Mouse (Mus musculus) midbrain, postnatal 0 days (tissue): ENCODE data around the gene Ccdc149. TPM values are rescaled to one million over a fixed set of nuclear protein-coding genes. Genes with fewer than 3 reads are reported as not detected.

Experiments used
- ATAC-seq: fragments of 200-750 bp; cut with Nextera tagmentation; 2 replicates; pipeline ENCODE4 v1.8.0; 2017; ENCODE audit warnings: moderate number of reproducible peaks, mild to moderate bottlenecking, moderate TSS enrichment, moderate library complexity; ENCODE audit not compliant: low FRiP score
- DNase-seq: peaks from one replicate; pipeline ENCODE4 v3.0.0-alpha.2; 2015; ENCODE audit warnings: low spot score
- H3K27ac ChIP-seq: fragments of 300-500 bp; sonication (generic); 2 replicates; pipeline ENCODE4 v1.5.1; 2014; ENCODE audit warnings: low read depth, mild to moderate bottlenecking, low read length, mixed read lengths
- H3K27me3 ChIP-seq: fragments of 300-500 bp; sonication (generic); 2 replicates; pipeline ENCODE4 v1.6.1; 2014; ENCODE audit warnings: low read length, control low read depth, mixed read lengths; ENCODE audit not compliant: insufficient read depth
- H3K36me3 ChIP-seq: fragments of 300-500 bp; sonication (generic); 2 replicates; pipeline ENCODE4 v1.6.1; 2014; ENCODE audit warnings: low read length, control low read depth, mixed read lengths; ENCODE audit not compliant: insufficient read depth
- H3K4me1 ChIP-seq: fragments of 300-500 bp; sonication (generic); 2 replicates; pipeline ENCODE4 v1.6.1; 2014; ENCODE audit warnings: mild to moderate bottlenecking, control low read depth, antibody characterized with exemption, low read length, mixed read lengths; ENCODE audit not compliant: insufficient read depth
- H3K4me2 ChIP-seq: fragments of 300-500 bp; sonication (generic); 2 replicates; pipeline ENCODE4 v1.6.1; 2014; ENCODE audit warnings: low read depth, mild to moderate bottlenecking, low read length, mixed read lengths; ENCODE audit not compliant: poor library complexity, severe bottlenecking
- H3K4me3 ChIP-seq: fragments of 300-500 bp; sonication (generic); 2 replicates; pipeline ENCODE4 v1.5.1; 2014; ENCODE audit warnings: low read depth, mild to moderate bottlenecking, low read length, moderate library complexity
- H3K9ac ChIP-seq: fragments of 300-500 bp; sonication (generic); replicated peaks from 2 replicates; pipeline ENCODE4 v1.6.1; 2014; ENCODE audit warnings: mild to moderate bottlenecking, low read length, moderate library complexity, mixed read lengths; ENCODE audit not compliant: poor library complexity, severe bottlenecking
- H3K9me3 ChIP-seq: fragments of 300-500 bp; sonication (generic); 2 replicates; pipeline ENCODE4 v1.6.1; 2016; ENCODE audit warnings: low read length, control low read depth
- CTCF ChIP-seq: IDR thresholded peaks from 2 replicates; pipeline ENCODE4 v1.5.1; 2016; ENCODE audit warnings: antibody characterized with exemption, mild to moderate bottlenecking
- WGBS: fragments of 180-500 bp; shearing (Covaris S2); extraction: QIAGEN DNeasy Blood & Tissue Kit; methylation state at CpG from one replicate; pipeline ENCODE4 v1.1.7; 2014; 5-methylcytosine and 5-hydroxymethylcytosine counted together
- polyA plus RNA-seq: library from polyadenylated mRNA; unstranded; fragments of >200 nt; fragmentation: Nextera tagmentation; extraction: Ambion mirVana; gene quantifications from 2 replicates; pipeline ENCODE4 v1.2.1, GENCODE M21; 2015
- total RNA-seq: library from RNA; depleted of rRNA; stranded (reverse); fragments of >200 nt; gene quantifications from 2 replicates; pipeline ENCODE4 v1.2.3, GENCODE M21; 2014

Ccdc149 gene
- total and polyA plus RNA-seq, 2 experiments from 2014 or later, result 13.8 to 21.2 TPM

DNA sequence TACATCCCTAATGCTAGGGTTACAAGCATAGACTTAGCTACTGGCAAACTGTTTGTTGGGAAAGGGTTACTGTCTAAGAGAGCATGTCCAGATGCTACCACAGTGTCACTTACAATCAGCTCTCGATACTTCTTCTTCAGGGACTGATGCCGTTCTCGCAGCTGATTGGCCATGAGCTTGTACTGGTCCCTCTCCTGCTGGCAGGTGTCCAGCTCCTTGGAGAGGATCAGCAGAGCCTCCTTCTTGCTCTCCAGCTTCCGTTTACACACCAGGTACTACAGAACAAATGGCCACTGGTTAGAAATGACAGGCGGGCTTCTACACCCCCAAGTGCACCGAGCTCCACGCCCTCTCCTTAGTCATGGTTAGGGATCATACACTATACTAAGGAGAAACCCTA, 32.4 kb downstream of the Ccdc149 start:
- peak; percentile 28 for DNase-seq
- Histone ChIP-seq H3K27me3 (no peaks in the 10 kb centered on the region), H3K9ac (no peak overlapping the region), H3K9me3 (0 out of 2 replicates have a peak, but pooled peaks cover 3% of the 10 kb centered on the region), H3K4me2 (no peak overlapping the region), H3K4me1 (no peaks in the 10 kb centered on the region), H3K36me3 (no peaks in the 10 kb centered on the region), H3K27ac (no peak overlapping the region), H3K4me3 (no peak overlapping the region)
- no peak for ATAC-seq
- WGBS, result 86% methylated on average over 7 of the region's 7 CpGs
- TF ChIP-seq CTCF, result no peak

DNA sequence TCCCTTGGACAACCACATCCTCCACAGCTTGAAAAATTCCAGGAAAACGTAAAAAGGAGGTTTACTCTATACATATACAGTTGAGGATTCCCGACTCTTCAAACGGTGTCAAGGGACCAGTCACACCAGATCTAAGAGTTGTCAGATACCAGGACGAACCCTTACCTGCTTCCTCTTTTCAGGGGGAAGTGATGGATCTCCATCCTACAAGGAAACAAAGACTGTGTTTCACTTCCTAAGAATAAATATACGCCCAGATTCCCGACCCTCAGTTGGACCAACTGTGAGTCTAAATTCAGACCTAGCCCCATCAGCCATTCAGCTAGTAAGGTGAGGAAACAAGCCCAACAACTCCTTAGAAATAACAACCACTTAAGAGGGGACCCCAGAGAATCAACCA, 35.8 kb downstream of the Ccdc149 start:
- TF ChIP-seq CTCF, result no peak
- Histone ChIP-seq H3K9ac (no peak overlapping the region), H3K27ac (no peak overlapping the region), H3K4me1 (no peaks in the 10 kb centered on the region), H3K27me3 (no peaks in the 10 kb centered on the region), H3K36me3 (no peaks in the 10 kb centered on the region), H3K4me2 (no peak overlapping the region), H3K4me3 (no peak overlapping the region), H3K9me3 (no peaks in the 10 kb centered on the region)
- no peak for DNase-seq
- 93% methylated on average over 6 of the region's 6 CpGs for WGBS
- no peak for ATAC-seq

DNA sequence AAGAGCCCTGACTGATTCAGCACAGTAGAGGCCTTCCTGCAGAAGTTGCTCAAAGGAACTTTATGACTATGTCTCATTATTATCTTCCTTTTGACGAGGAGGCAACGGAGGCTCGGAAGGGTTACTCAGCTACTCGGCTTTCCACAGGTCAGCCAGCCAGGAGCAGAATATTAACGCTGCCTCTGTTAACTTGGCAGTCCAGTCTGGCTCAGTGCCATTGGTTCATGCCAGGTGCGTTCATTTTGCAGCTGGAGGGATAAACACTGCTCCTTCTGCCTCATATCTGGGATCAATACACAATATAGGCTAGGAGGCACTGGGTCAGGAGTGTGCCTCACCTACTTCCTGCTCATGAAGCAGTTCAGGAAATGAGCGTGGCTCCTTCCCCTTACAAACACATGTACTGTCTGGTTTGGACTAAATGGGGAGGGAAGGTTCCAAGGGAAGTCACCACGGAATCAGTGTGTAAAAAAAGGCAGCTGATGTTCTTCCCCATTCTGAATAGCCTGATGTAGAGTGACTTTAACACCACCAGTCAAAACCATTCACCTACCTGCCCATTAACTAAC, 40.0 kb downstream of the Ccdc149 start:
- ATAC-seq, result no peak
- Histone ChIP-seq H3K4me1 (no peaks in the 10 kb centered on the region), H3K4me2 (no peak overlapping the region), H3K27me3 (no peaks in the 10 kb centered on the region), H3K36me3 (no peaks in the 10 kb centered on the region), H3K9ac (no peak overlapping the region), H3K27ac (no peak overlapping the region), H3K9me3 (no peaks in the 10 kb centered on the region), H3K4me3 (no peak overlapping the region)
- WGBS, result 62% methylated on average over 8 of the region's 8 CpGs
- no peak for DNase-seq
- no peak for TF ChIP-seq CTCF

DNA sequence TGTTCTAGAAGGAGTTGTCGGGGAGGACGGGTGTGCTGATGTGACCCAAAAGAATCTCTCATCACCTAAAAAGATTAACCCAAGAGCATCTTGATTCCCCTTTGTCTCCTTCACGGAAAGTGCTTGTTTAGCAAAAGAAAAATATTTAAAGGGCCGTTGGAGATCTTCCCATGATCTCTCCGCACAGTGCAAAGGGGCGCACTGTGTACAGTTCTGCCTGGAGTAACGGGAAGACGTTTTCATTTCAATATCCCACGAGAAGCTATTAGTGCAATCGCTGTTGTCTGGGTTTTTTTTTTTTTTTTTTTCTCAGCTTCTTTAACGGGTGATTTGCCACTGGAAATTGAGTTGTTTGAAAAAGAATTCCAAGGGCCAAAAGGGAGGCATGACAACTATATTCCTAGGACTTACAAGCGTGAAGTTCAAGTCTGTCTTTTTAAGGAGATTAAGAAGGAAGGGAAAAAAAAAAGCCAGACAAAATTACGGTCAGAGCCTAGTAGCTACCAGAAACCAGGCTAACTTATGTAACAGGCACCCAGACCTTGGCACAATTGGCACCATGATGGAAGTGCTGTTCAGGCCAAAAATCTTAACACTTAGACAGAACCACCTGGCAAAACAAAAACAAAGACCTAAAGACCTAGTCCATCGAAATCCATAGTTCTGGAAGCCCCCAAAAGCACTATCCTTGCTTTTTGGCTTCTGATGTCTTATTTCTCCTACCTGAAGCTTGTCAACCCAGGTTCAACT, 41.4 kb downstream of the Ccdc149 start:
- WGBS, result 36% methylated on average over 14 of the region's 14 CpGs
- Histone ChIP-seq H3K9ac (no peak overlapping the region), H3K27me3 (no peaks in the 10 kb centered on the region), H3K4me2 (no peak overlapping the region), H3K27ac (no peak overlapping the region), H3K4me3 (no peak overlapping the region), H3K9me3 (no peaks in the 10 kb centered on the region), H3K36me3 (no peaks in the 10 kb centered on the region), H3K4me1 (no peaks in the 10 kb centered on the region)
- TF ChIP-seq CTCF, result no peak
- no peak for DNase-seq
- ATAC-seq, result no peak

DNA sequence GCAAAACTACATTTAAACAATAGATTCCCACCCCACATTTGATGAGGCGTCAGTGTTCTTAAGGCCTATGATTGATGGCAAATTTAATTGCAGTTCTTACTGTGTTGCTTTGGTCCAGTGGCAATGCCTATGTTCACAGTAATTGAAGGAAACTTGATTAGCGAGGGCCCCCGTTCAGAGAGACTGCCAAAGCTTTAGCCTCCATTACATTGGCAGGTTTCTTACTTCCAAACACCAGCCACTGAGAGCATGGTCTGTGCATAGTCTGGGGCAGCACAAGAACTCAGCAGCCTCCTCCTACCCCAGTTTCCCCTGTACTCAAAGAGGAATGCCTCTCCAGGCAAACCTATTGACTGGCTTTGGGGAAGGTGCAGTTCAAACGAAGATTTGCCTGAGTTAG, 42.7 kb downstream of the Ccdc149 start:
- no peak for TF ChIP-seq CTCF
- ATAC-seq, result no peak
- WGBS, result 54% methylated on average over 4 of the region's 4 CpGs

DNA sequence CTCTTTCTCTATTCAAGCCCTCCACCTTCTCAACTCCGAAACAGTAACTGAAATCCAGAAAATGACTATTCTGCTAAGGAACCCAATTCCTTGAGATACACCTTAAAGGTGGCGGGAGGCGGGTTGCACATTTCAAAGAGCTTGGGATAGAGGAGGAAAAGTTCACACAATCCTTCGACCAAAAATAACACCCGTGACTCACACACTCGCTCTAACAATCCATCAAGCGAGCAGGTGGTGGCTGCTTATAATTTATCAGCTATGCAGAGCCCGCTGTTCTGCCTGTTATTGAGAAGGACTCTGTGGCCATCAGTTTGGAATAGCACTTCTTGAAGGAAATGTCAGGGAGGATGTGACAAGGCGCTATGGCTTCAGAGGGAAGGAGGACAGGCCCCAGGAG, 45.5 kb downstream of the Ccdc149 start:
- Histone ChIP-seq H3K9ac (no peak overlapping the region), H3K9me3 (no peaks in the 10 kb centered on the region), H3K4me3 (no peak overlapping the region), H3K27ac (no peak overlapping the region), H3K36me3 (no peaks in the 10 kb centered on the region), H3K4me2 (no peak overlapping the region), H3K27me3 (no peaks in the 10 kb centered on the region), H3K4me1 (no peaks in the 10 kb centered on the region)
- no peak for ATAC-seq
- DNase-seq, result no peak
- no peak for TF ChIP-seq CTCF
- WGBS, result 94% methylated on average over 9 of the region's 9 CpGs

More for the DNA sequence above, 42.7 kb downstream of the Ccdc149 start:
- Histone ChIP-seq H3K9me3 (no peaks in the 10 kb centered on the region), H3K4me3 (no peak overlapping the region), H3K4me1 (no peaks in the 10 kb centered on the region), H3K4me2 (no peak overlapping the region), H3K27me3 (no peaks in the 10 kb centered on the region), H3K36me3 (no peaks in the 10 kb centered on the region), H3K9ac (no peak overlapping the region), H3K27ac (no peak overlapping the region)
- DNase-seq, result peak; percentile 19
